Mouse (Mus musculus): ENCODE data around the gene Dhx29.
A peak's percentile ranks its signal among the peaks of the same experiment; 100 is the strongest.

The Dhx29 gene

GRCm38 (mm10) chr13:112927287-112928001 lies at the start of gene Dhx29, which contains the start of gene Mtrex:
Gene Dhx29, plus strand, starts transcription at chr13:112927454.
Gene Mtrex, minus strand, starts transcription at chr13:112927398.
- peak; percentile 98 to 99 for DNase-seq

DNA sequence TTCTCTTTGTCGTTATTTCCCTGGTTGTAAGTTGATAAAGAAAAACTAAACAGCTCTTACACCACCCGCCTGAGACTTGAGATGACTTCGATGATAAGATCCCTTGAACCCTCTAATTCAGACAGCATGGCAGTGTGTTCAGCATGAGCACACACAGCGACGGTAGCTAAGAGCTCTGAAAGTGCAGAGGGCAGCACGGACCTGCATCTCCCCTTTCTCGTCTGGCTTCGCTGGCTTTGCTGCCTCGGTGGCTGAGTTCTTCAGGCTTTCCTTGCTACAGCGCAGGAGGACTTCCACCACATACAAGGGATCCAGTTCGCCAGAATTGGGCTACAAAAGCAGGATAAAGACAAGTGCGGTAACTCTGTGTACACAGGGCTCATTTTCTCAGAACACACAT lies 40.0 kb upstream of the Dhx29 start:
- DNase-seq = no peak

GRCm38 (mm10) chr13:112902176-112902575 lies 25.1 kb upstream of the Dhx29 start:
- peak in 1 of 2 experiments; percentile 7 for DNase-seq

- peak in 1 of 2 experiments; percentile 39 for DNase-seq
Observed at GRCm38 (mm10) chr13:112909663-112910062, 17.6 kb upstream of the Dhx29 start.

DNA sequence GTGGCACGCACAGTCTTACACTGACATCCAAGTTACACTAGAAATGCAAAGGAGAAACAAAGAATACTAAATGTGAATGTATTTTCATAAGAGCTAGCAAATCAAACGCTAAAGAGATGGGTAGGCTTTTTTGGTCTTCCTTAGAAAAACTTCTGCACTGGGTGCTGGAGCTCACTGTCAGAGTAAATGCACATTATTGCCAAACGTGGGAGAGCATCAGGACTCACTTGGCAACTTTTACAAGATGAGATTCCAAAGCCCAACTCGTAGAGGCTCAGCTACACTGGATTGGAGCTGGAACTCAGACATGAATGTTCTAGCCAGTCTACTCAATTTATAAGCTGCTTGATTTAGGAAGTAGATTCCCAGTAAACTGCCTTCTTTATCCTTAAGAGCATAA lies 16.8 kb upstream of the Dhx29 start:
- DNase-seq = no peak

DNA sequence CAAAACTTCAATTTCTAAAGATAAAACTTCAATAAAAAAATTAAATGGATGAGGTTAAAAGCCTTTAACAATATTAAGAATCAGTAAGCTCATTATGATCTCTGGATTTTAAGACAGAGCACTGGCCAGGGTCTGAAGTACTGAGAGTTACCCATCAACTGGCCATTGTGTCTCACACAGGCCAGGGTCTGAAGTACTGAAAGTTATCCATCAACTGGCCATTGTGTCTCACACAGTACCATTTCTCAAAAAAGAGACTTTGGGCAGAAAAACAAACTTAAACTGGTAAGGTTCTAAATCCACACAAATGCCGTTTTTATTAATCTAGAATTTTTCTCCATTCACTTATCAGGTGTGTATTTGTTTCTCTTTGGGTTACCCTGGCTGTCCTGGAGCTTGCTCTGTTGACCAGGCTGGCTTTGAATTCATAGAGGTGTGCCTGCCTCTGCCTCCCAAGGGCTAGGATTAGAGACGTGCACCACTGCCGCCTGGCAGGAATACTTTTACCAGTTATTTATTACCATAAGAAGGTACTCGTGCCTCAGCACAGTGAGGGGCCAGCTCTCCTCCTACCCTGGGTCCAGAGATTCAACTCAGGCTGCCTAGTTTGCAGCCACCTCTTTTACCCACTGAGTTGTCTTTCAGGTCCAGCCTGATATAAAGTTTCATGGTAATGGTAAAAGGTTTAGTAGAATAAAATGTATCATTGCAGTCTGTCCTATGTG lies 8.0 kb upstream of the Dhx29 start:
- DNase-seq = peak; percentile 44 to 52

DNA sequence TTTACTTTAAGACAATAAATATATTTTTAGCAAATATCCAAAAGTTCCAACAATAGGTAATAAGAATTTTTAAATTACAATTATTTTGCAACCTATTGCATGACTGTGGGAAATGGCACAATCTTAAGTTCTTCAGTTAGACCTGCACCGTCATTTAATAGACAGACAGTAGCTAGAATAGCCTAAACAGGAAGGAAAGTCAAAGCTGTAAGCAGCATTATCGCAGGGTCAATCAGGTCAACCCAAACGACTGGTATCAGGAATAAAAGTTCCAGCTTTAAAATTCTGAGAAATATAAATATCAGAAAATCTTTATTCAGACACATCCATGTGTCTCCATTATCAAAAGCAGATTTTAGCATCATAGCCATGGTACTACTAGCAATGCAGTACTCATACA lies 6.3 kb upstream of the Dhx29 start:
- DNase-seq = no peak

GRCm38 (mm10) chr13:112925266-112925665 lies 2.0 kb upstream of the Dhx29 start:
- peak; percentile 26 to 32 for DNase-seq

- DNase-seq = peak; percentile 9
Observed at GRCm38 (mm10) chr13:112925976-112926375, 1.3 kb upstream of the Dhx29 start.

GRCm38 (mm10) chr13:112926796-112927195 lies 458 bp upstream of the Dhx29 start:
- DNase-seq = peak; percentile 17 to 23

DNA sequence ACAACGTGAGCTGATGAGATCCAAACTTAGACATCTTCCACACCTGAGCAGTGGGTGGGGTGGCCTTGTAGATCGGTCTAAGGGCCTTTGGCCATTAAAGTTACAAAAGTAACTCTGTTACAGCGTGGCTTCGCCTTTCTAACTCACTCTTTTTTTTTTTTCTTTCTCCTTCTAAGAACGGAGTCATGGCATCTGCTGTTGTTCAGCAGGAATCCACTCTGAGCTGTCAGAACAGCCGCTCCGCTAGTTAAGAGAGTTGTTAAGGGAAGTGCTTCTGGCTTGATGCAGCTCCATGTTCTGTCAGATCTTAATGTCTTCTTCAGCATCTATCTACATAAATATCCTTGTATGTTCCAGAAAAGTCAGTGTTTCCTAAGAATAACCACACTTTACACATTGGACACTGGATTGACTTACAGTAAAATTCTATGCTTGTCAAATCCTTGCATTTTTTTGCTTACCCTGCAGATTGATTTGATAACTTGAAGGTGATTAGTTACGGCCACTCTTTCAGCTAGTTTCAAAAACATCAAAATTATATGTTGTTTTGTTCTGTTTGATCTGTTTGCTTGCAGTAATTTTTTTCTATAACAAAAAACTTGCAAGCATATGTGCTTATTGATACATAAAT lies 899 bp downstream of the Dhx29 start:
- DNase-seq = no peak

- no peak for DNase-seq
Observed at GRCm38 (mm10) chr13:112938130-112938529, 10.9 kb downstream of the Dhx29 start.

GRCm38 (mm10) chr13:112941879-112942330 lies 14.7 kb downstream of the Dhx29 start:
- DNase-seq = no peak

DNA sequence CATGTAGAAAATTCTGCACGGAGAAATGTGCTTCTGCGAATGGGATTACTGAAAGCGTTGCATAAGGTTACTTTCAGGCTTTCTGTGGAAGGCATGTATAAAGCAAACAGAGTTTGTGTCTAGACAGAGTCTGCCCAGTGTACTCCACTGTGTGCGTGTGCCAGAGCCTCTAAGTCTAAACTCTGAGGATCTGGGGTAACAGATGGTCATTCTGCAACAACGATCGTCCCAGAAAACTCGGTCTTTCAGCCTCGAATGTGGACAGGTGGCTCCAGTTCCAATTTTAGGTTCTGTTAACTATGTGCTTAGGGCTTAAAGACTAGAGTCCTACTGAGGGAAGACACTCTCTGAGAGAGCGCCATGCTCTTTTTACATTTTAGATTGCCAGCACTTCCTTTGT lies 18.1 kb downstream of the Dhx29 start:
- no peak for DNase-seq

GRCm38 (mm10) chr13:112945900-112946299 lies 18.6 kb downstream of the Dhx29 start:
- no peak for DNase-seq

DNA sequence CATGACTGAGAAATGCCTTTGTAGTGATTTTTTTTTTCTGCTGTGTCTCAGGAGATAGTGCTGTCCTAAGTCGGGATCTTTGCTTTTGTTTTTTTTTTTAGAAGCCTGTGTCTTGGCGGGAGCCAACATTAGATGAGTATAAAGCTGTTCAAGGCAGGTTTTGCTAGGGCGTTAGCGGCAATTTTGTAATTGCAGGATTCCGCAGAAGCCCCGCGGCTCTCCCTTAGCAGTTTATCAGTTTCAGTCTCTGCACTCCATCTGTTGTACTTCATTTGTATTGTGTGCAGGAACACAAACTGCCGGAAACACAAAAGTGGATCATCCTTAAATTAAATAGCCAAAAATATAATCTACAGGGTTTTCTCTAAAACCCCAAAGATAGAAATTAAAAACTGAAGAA lies 26.8 kb downstream of the Dhx29 start:
- no peak for DNase-seq

GRCm38 (mm10) chr13:112963081-112963480 lies 35.8 kb downstream of the Dhx29 start:
- DNase-seq = peak; percentile 11 to 16

- peak; percentile 28 to 57 for DNase-seq
Observed at GRCm38 (mm10) chr13:112964421-112964820, 37.2 kb downstream of the Dhx29 start.

DNA sequence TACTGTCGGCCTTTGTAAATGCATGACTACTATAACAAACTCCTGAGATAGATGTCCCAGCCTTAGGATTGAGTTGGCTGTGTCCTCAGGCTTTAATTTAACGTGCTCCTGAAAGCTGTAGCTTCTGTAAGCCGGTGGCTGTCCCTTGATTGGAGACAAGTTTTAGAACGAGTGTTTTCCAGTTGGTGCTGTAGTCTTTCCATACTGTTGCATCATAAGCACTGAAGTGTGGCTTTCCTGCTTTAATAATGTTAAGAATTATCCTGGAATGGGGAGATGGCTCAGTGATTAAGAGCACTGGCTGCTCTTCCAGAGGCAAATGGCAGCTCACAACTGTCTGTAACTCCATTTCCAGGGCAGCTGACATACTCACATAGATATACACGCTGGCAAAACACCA lies 40.0 kb downstream of the Dhx29 start:
- no peak for DNase-seq

DNA sequence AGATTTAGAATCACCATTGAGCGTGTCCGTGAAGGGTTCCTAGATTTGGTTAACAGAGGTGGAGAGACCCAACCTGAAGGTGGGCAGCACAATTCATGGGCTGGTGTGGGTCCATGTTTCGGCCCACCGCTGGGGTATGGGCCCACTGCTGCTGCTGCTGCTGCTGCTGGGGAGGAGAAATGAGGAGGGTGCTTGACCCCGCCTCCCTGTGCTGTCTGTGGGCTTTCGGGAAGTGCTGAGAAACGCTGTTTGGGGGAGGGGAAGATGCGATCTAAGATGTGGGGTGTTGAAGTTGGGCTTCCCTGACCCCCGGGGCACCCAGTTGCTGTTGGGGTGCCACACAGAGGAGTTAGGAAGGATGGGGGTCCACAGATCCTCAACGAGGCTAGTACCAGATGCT lies 49.5 kb downstream of the Dhx29 start:
- DNase-seq = no peak

DNA sequence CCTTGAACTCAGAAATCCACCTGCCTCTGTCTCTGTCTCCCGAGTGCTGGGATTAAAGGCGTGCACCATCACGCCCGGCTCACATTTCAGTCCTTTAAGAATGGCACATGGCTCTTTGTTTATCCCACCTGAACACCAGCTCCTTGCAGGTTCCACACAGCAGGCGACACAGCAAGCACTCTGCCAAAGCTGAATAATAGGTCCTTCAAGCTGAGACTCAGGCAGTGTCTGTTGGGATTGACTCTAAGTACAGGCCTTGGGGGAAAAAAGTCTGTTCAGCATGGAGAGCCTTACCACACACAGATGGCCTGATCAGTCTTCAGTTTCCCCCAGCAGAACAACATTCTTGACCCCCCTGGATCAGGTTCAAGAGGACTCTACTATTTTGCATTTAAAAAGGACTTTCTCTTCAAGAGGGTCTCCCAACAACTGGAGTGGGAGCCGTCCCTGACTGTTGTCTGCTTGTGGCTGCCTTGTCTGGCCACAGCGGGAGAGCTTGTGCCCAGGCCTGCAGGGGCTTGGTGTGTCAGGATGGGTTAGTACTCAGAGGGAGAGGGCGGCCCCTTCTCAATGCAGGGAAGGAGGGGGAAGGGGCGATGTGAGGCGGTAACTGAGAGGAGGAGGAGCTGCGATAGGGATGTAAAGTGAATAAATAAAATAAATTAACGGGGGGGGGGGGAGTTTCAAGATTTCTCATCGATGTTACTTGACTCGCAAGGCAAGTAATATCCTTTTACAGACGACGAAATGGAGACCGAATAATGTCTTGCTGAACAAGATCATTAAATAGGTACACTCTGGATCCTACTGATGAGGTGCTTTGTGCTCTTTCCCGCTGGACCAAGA lies 58.6 kb downstream of the Dhx29 start:
- DNase-seq = no peak

- no peak for DNase-seq
Observed at GRCm38 (mm10) chr13:112986451-112986950, 59.2 kb downstream of the Dhx29 start.

- peak; percentile 94 to 95 for DNase-seq
Observed at GRCm38 (mm10) chr13:112987532-112987943, 60.3 kb downstream of the Dhx29 start, which contains the start of gene Ccno. Gene Ccno, plus strand, starts transcription at chr13:112987802.

All from kidney, adult 8-10 months (tissue).